Mouse (Mus musculus): ENCODE results near the gene Git2. TPM values are rescaled to one million over a fixed set of nuclear protein-coding genes. Genes with fewer than 3 reads are reported as not detected.
A peak's percentile ranks its signal among the peaks of the same experiment; 100 is the strongest.

Git2 gene
- 37.5 and 46.1 TPM in 2 replicates for polyA plus RNA-seq (2014; fragmentation: Nextera tagmentation; extraction: Ambion mirVana)

DNA sequence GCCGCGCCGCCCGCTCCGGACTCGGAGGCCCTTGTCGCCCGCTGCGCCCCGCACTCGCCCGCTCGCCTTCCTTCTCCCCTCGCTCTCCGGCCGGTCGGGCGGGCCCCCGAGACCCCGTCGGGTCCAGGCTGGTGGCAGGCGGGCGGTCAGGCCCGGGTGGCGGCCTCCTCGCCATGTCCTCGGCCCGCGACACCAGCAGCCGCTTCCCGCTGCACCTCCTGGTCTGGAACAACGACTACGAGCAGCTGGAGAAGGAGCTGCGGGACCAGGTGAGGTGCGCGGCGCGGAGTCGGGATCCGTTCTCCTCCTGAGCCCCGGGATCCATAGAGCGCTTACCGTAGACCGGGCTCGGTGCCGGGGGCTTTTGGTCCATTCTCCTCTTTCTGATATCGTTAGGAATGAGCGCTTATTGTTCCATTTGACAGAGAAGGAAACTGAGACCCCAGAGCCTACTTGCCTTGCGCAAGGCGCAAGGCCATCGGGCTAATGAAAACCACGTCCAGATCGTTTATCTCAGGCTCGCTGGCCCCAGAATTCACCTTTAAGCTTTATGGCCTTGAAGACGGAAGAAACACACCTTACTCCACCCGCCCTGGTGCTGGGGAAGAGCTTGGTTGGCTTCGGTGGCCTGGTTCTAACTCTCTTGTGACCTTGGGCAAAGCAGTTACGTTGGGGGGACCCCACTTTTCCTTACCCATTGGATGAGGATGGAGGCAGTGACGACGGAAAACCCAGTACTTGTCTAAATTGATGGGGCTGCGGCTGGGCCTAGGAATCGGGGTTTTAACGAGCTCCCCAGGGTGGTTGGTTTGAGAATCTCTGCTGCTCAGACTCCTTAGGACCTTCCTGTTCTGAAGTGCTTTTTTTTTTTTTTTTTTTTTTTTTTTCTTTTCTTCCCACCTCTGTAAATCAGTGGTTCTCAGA, at the start of gene Git2:
Git2 (minus strand) TSS at position 462 of the 924 bp plus-strand sequence.
- Histone ChIP-seq H3K9me3 (ENCODE audit: control insufficient read depth, low read length) (no peaks in the 10 kb centered on the region), H3K4me1 (replicated peaks; ENCODE audit: control insufficient read depth, insufficient read depth, low read length) (peaks cover 54% of the 10 kb centered on the region), H3K27ac (ENCODE audit: low read depth, low read length) (peak within 1 kb of the TSS; percentile 72), H3K4me2 (peak within 1 kb of the TSS; percentile 90), H3K27me3 (replicated peaks; ENCODE audit: control insufficient read depth, insufficient read depth, low read length) (no peaks in the 10 kb centered on the region), H3K36me3 (ENCODE audit: control insufficient read depth, insufficient read depth, low read length) (no peaks in the 10 kb centered on the region; the same call in 1 of the 2 replicates), H3K9ac (ENCODE audit: low read depth, low read length) (peak within 1 kb of the TSS; percentile 96), H3K4me3 (ENCODE audit: low read depth, low read length) (peak within 1 kb of the TSS; percentile 100)
- ATAC-seq (replicated peaks; ENCODE audit: low FRiP score) (no peak), DNase-seq (ENCODE audit: low spot score) (peak; percentile 46)
- WGBS: under 1% methylated on average over 62 of the region's 63 CpGs

DNA sequence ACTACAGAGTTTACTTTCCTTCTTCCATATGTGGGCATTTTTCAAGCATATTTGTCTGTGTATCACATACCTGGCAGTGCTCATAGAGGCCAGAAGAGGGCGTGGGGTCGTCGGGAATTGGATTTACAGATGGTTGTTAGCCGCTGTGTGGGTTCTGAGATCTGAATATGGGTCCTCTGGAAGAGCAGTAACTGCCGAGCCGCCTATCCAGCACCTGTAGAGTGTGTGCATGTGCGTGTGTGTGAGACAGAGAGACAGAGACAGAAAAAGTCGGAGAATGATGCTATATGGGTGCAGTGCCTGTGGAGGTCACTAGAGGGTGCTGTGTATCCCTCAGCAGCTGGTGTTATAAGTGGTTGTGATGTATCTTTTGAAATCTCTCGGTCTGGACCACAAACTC, 48.9 kb upstream of the Git2 start:
- DNase-seq (ENCODE audit: low spot score) (peak; percentile 62), ATAC-seq (replicated peaks; ENCODE audit: low FRiP score) (no peak)
- no peaks in the 10 kb centered on the region for H3K27me3 ChIP-seq (replicated peaks; ENCODE audit: control insufficient read depth, insufficient read depth, low read length)
- no peak overlapping the region for H3K9ac ChIP-seq (ENCODE audit: low read depth, low read length)
- H3K4me1 ChIP-seq (replicated peaks; ENCODE audit: control insufficient read depth, insufficient read depth, low read length): no peaks in the 10 kb centered on the region
- 9% methylated on average over 9 of the region's 9 CpGs for WGBS
- H3K9me3 ChIP-seq (ENCODE audit: control insufficient read depth, low read length): peaks cover 8% of the 10 kb centered on the region; the same call in 1 of the 2 replicates
- H3K36me3 ChIP-seq (ENCODE audit: control insufficient read depth, insufficient read depth, low read length): peaks cover 4% of the 10 kb centered on the region; the same call in 1 of the 2 replicates
- no peak overlapping the region for H3K27ac ChIP-seq (ENCODE audit: low read depth, low read length)
- peak overlapping the region; percentile 73 for H3K4me2 ChIP-seq
- peak overlapping the region; percentile 28; the same call in 1 of the 2 replicates for H3K4me3 ChIP-seq (ENCODE audit: low read depth, low read length)

DNA sequence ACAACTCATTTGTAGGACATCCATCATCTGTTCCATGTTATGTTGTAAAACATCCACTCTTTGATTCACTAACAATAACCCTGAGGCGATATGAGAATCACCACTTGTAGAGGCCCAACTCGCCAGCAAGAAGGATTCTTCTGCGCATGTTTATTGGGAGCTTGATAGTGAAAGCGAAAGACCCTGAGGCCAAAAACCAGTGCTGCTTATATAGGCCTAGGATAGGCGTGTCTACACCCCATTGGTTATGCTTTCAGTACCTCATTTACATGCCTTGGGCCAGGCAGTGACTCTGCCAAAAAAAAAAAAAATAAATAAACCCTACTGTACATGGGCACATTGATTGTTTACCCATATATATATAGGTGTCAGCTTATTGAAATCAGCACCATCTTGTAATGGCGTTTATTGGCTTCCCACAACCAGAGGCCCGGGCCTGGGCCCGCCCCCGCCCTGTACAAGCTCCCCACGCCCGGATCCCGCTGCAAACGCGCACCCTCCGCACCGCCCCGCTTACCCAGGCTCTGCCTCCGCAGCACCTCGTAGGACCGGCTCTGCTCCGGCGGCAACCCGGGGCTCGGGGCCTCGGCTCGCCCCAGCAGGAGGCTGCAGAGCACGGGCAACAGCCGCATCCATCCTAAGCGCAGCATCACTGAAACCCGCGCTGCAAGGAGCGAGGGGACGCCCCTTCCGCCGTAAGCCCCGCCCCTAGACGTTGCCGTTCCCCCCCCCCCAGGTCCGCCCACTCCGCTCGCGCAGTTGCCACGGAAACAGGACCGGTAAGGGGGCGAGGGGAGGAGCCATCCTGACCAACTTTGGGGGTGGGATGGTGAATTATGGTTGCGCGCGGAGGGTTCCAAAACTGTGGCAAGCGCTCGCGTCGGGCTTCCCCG, 47.7 kb upstream of the Git2 start, which contains the start of gene 1500011B03Rik:
1500011B03Rik (minus strand) TSS at position 673 of the 893 bp plus-strand sequence.
- Histone ChIP-seq H3K4me2 (peak within 1 kb of the TSS; percentile 73), H3K36me3 (ENCODE audit: control insufficient read depth, insufficient read depth, low read length) (peaks cover 4% of the 10 kb centered on the region; the same call in 1 of the 2 replicates), H3K9ac (ENCODE audit: low read depth, low read length) (peak within 1 kb of the TSS; percentile 64), H3K27ac (ENCODE audit: low read depth, low read length) (peak within 1 kb of the TSS; percentile 45; the same call in 1 of the 2 replicates), H3K9me3 (ENCODE audit: control insufficient read depth, low read length) (peaks cover 8% of the 10 kb centered on the region; the same call in 1 of the 2 replicates), H3K27me3 (replicated peaks; ENCODE audit: control insufficient read depth, insufficient read depth, low read length) (no peaks in the 10 kb centered on the region), H3K4me3 (ENCODE audit: low read depth, low read length) (peak within 1 kb of the TSS; percentile 84), H3K4me1 (replicated peaks; ENCODE audit: control insufficient read depth, insufficient read depth, low read length) (no peaks in the 10 kb centered on the region)
- ATAC-seq (replicated peaks; ENCODE audit: low FRiP score): peak; percentile 73
- DNase-seq (ENCODE audit: low spot score): peak; percentile 86
- WGBS: 9% methylated on average over 53 of the region's 53 CpGs

DNA sequence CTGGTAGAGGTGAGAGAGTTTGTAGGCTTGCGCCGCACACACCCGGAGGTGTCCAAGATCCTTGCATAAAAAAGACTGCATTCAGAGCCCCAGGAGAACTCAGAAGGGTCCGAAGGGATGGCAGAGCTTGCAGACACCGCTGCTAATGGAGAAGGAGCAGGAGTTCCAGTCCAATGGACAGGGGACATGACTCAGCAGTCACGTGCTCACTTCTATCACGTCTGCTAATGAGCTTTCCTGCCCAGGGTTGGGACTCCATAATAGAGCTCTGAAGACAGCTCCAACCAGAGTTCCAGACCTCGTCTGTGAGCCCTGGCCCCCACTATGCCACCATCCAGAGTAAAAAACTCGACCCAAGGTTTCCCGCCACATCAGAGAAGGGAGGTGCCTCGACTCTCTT, 42.8 kb upstream of the Git2 start:
- no peak overlapping the region for H3K27ac ChIP-seq (ENCODE audit: low read depth, low read length)
- H3K9ac ChIP-seq (ENCODE audit: low read depth, low read length): no peak overlapping the region
- DNase-seq (ENCODE audit: low spot score): no peak
- WGBS: 64% methylated on average over 11 of the region's 11 CpGs
- H3K4me3 ChIP-seq (ENCODE audit: low read depth, low read length): no peak overlapping the region
- H3K9me3 ChIP-seq (ENCODE audit: control insufficient read depth, low read length): peaks cover 8% of the 10 kb centered on the region; the same call in 1 of the 2 replicates
- no peak overlapping the region for H3K4me2 ChIP-seq
- H3K27me3 ChIP-seq (replicated peaks; ENCODE audit: control insufficient read depth, insufficient read depth, low read length): no peaks in the 10 kb centered on the region
- H3K36me3 ChIP-seq (ENCODE audit: control insufficient read depth, insufficient read depth, low read length): peaks cover 4% of the 10 kb centered on the region; the same call in 1 of the 2 replicates
- no peak; the same call in 1 of the 2 replicates for ATAC-seq (replicated peaks; ENCODE audit: low FRiP score)
- H3K4me1 ChIP-seq (replicated peaks; ENCODE audit: control insufficient read depth, insufficient read depth, low read length): no peaks in the 10 kb centered on the region

DNA sequence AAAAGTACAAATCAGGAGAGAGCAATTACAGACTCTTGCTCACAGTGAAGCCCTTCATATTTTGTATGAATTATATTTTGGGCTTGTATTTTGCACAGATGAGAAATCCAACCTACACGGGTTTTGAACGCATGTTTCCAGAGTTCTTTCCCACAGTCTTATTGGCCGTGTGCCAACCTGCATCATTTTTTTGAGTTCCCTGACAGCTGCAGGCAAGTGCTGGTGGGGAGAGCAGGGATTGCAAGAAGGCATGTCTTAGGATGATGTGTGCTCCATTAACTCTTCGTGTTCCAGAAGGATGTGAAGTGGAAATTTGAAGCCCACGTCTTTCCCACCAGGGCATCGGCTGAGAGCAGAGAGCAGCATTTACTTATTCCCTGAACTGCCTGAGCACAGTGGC, 41.3 kb upstream of the Git2 start:
- DNase-seq (ENCODE audit: low spot score): no peak

DNA sequence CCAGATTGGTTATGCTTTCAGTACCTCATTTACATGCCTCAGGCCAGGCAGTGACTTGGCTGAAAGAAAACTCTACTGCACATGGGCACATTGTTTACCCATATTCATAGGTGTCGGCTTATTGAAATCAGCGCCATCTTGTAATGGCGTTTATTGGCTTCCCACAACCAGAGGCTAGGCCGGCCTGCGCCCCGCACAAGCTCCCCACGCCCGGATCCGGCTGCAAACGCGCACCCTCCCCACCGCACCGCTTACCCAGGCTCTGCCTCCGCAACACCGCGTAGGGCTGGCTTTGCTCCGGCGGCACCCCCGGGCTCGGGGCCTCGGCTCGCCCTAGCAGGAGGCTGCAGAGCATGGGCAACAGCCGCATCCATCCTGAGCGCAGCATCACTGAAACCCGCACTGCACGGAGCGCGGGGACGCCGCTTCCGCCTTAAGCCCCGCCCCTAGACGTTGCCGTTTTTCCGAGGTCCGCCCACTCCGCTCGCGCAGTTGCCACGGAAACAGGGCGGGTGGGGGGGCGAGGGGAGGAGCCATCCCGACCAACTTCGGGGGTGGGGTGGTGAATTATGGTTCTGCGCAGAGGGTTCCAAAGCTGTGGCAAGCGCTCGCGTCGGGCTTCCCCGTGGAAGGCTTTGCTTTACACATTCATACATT, 38.3 kb upstream of the Git2 start:
- DNase-seq (ENCODE audit: low spot score) (peak; percentile 88), ATAC-seq (replicated peaks; ENCODE audit: low FRiP score) (peak; percentile 87)
- Histone ChIP-seq H3K27me3 (replicated peaks; ENCODE audit: control insufficient read depth, insufficient read depth, low read length) (no peaks in the 10 kb centered on the region), H3K4me2 (peak overlapping the region; percentile 61), H3K36me3 (ENCODE audit: control insufficient read depth, insufficient read depth, low read length) (0 out of 2 replicates have a peak, but pooled peaks cover 2% of the 10 kb centered on the region), H3K4me1 (replicated peaks; ENCODE audit: control insufficient read depth, insufficient read depth, low read length) (peaks cover 17% of the 10 kb centered on the region), H3K9ac (ENCODE audit: low read depth, low read length) (peak overlapping the region; percentile 73), H3K9me3 (ENCODE audit: control insufficient read depth, low read length) (no peaks in the 10 kb centered on the region), H3K4me3 (ENCODE audit: low read depth, low read length) (peak overlapping the region; percentile 76), H3K27ac (ENCODE audit: low read depth, low read length) (peak overlapping the region; percentile 67; the same call in 1 of the 2 replicates)
- 1% methylated on average over 49 of the region's 50 CpGs for WGBS

More for the DNA sequence above, 41.3 kb upstream of the Git2 start:
- WGBS: 73% methylated on average over 6 of the region's 6 CpGs
- Histone ChIP-seq H3K27me3 (replicated peaks; ENCODE audit: control insufficient read depth, insufficient read depth, low read length) (no peaks in the 10 kb centered on the region), H3K9me3 (ENCODE audit: control insufficient read depth, low read length) (0 out of 2 replicates have a peak, but pooled peaks cover 3% of the 10 kb centered on the region), H3K4me3 (ENCODE audit: low read depth, low read length) (no peak overlapping the region), H3K9ac (ENCODE audit: low read depth, low read length) (no peak overlapping the region), H3K4me2 (no peak overlapping the region), H3K27ac (ENCODE audit: low read depth, low read length) (no peak overlapping the region), H3K36me3 (ENCODE audit: control insufficient read depth, insufficient read depth, low read length) (no peaks in the 10 kb centered on the region), H3K4me1 (replicated peaks; ENCODE audit: control insufficient read depth, insufficient read depth, low read length) (peaks cover under 1% of the 10 kb centered on the region; the same call in 1 of the 2 replicates)
- no peak for ATAC-seq (replicated peaks; ENCODE audit: low FRiP score)

DNA sequence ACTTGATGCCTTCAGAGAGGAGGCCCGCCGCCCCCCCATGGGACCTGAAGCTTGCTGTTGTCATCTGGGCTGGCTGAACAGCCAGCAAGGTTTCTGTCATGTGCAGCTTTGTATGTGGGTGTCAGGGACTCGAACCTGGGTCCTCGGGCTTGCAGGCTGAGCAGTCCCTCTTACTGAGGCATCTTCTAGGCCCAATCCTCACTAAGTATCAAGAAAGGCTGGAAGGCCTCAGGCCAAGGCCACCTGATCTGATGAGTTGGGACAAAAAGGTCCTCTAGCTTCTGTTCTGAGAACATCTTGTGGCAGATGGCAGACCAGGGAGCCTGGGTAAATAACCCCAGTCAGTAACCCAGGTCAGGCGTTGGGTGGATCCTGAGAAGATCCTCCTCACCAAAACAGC, 34.5 kb upstream of the Git2 start:
- Histone ChIP-seq H3K27me3 (replicated peaks; ENCODE audit: control insufficient read depth, insufficient read depth, low read length) (no peaks in the 10 kb centered on the region), H3K9me3 (ENCODE audit: control insufficient read depth, low read length) (no peaks in the 10 kb centered on the region), H3K9ac (ENCODE audit: low read depth, low read length) (no peak overlapping the region), H3K36me3 (ENCODE audit: control insufficient read depth, insufficient read depth, low read length) (peaks cover 7% of the 10 kb centered on the region), H3K27ac (ENCODE audit: low read depth, low read length) (peak overlapping the region; percentile 0; the same call in 1 of the 2 replicates), H3K4me1 (replicated peaks; ENCODE audit: control insufficient read depth, insufficient read depth, low read length) (peaks cover 50% of the 10 kb centered on the region), H3K4me3 (ENCODE audit: low read depth, low read length) (no peak overlapping the region), H3K4me2 (no peak overlapping the region)
- DNase-seq (ENCODE audit: low spot score) (no peak), ATAC-seq (replicated peaks; ENCODE audit: low FRiP score) (no peak)
- WGBS: 79% methylated on average over 5 of the region's 5 CpGs
